Mouse (Mus musculus): ENCODE measurements around the gene Lpp.

Gene Lpp

DNA sequence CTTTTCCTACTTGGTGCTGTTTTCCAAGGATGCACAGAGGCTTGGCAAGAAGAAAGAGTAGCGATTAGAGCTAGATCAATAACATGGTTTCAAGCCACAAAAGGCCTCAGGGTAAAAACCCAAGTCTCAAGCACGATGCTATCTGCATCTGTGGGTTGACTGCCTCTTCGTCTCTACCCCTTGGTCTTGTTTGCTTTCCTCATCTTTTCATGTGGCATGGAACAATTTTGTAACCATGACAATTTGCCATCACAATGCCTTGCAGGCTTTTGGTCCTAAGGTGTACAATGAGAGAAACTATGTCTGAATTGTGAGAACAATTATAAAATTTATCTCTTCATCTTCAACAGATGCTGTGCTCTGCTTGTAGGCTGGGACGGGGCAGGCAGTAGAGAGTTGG lies 145.7 kb downstream of the Lpp start:
- in situ Hi-C loops (cut with MboI, MseI), result no loop called here

DNA sequence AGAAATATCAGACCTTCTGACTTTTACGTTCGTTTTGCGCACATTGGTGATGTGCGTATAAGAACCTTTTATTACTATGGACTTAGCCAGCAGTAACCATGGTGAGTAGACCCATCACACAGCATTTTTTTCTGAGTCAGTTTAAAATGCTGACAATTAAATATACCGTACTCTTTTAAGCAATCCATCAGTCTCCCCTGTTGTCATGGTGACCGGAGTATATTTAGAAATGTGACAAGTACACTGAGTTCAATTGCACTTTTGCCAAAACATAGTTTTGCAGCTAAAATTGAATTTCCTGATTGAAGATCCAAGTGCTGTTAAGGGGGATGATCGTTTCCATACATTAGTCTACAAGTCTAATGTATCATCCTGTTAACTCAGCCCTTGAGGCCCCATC lies 149.6 kb downstream of the Lpp start:
- in situ Hi-C loops (cut with MboI, MseI), result no loop called here

DNA sequence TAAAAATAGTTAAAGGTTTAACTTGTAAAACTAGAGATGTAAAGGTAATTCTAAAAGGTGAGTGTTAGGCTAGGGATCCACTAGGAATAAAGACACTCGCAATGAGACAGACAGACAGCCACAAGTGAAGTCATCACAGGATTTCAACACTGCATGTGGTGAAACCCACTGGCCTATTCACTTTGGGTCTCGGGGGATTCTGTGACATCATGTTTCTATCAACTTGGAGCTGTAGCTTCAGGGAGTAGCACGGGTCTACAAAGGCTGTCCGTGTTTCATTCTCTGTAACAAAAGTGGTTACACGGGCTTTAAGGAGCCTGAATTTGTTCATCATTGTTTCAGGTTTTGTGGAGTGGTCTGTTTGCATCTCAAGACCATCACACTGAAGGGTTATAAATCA lies 152.1 kb downstream of the Lpp start:
- in situ Hi-C loops (cut with MboI, MseI), result no loop called here

DNA sequence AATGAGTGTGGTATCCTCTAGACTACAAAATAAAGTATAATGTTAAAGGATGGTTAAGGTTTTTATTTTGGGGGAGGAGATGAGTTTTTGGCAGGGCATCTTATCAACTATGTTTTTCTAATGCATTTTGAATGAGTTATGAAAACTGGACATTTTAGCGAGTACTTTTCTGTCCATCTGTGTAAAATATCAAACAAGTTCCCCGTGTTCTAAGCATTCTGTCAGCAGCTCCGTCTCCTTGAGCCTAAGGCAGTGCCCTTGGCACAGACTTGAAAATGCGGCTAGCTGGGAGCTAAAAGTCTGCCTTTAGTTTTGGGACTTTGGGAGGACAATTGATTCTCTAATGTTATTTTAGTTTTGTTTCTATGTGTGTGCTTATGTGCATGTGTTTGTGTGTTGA lies 165.2 kb downstream of the Lpp start:
- in situ Hi-C loops (cut with MboI, MseI), result no loop called here

DNA sequence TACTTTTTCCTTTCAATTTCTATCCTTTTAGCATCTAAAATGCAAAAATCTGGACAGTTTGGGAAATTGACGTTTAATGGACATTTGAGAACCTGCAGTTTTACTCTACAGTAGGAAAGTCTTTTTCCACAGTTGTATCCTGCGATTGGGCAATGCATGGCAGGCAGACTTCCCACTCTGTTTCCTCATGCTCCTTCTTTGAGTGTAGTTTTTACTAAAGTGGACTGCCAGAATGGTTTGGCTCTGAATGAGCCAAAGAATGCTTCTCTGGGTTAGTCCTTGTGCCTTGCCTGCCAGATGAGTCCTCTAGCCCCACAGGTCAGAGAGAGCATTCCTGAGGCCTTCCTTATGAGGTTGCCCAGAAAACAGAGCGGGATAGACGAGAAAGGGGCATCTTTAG lies 166.5 kb downstream of the Lpp start:
- in situ Hi-C loops (cut with MboI, MseI), result no loop called here

DNA sequence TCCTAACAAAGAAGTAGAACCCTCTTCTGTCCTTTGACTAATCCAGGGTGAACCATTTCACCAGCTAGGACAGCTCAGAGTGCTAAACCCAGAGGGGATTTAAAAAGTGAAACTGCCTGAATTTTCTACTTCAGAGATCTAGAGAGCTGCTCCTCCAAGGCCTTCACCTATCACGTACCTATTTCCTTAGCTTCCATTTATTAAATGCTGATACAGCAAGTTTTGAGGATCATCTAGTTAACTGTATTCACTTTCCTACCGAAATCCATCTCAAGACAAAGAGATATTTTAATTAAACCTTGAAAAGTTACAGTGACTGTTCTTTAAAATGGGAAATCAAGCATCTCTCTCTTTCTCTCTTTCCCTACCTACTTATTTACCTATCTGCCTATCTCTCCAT lies 167.7 kb downstream of the Lpp start:
- in situ Hi-C loops (cut with MboI, MseI), result no loop called here

DNA sequence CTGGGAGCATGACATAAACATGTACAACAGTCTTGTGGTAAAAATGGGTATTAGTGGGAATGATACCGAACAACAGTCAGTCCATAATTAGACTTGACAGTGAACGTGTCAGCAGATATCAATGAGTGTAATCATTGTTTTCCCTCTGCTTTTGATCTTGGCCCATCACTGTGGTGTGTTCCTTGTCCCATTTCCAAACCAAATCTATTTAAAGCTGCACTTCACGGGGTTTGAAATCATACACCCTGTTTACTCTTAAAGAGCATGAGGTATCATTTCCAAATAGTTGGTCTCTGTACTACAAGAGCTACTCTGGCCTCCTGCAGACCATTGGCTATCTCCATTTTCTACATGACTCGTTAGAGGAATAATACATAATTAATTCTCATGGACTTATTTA lies 168.3 kb downstream of the Lpp start:
- in situ Hi-C loops (cut with MboI, MseI), result no loop called here

DNA sequence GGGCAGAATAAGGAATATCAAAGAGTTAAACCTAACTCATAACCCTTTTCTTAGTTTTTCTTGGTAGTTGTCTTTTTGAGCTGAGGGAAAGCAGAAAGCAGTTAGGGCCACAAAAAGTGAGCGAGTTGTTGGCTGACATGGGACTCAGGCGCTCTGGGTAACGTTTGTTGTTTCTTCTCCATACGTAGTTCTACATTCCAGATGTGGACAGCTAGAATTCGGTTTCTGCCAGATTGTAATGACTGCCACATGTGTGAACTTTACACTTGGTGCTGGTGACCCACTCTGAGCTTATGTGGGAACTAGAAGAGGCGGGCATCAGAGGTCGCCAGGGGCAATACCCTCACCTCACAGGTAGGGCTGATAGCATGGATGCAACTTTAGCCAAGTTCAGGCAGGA lies 172.0 kb downstream of the Lpp start:
- in situ Hi-C loops (cut with MboI, MseI), result no loop called here

DNA sequence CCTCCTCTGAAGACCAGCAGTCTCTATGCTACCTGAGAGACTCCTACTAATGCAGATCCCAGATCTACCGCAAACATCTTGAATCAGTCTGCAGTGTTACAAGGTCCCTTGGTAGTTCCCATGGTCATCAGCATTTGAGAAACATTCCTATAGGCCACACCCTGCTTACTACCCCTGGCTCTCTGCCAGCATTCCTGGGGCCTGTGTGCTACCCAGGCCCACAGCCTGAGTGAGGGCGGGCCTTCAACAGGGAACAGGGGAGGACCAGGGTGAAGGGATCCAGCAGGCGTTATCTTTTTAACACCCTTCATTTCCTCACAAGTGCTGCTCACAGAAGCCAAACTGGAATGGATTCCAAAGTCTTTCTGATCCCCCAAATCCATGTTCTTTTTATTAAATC lies 173.0 kb downstream of the Lpp start:
- in situ Hi-C loops (cut with MboI, MseI), result no loop called here

DNA sequence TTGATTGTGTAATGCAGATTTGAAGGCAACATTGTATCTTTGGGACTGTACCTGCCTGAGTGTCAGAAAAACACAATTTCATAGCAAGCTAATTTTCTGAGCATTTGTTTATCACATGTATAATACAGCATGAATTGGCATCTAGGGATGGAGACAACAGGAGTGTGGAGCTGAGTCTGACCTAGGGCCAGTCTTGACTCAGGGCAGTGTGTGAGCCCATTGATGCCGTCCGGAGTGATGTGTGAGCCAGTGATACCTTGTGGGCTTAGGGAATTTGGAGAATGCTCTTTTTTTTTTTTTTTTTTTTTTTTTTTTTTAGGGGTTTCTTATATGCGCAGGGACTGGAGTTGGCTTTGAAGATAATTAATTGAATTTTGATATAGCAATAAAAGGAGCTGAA lies 174.3 kb downstream of the Lpp start:
- in situ Hi-C loops (cut with MboI, MseI), result no loop called here

DNA sequence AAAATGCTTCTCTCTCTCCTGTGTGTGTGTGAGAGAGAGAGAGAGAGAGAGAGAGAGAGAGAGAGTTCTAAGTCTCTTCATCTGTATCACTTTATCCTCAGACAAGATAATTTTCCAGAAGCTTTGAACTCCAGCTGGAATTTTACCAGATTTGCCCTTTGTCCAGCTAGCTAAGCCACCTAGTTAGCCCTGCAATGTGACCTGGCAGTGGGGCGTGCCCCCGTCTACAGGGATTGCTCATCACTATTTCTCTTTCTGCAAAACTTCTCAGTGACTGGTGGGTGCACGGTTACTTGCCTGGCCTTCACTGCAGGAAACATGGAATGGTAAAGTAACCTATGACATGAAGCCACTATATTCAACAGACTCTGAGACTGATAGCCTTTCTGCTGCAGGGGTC lies 174.8 kb downstream of the Lpp start:
- in situ Hi-C loops (cut with MboI, MseI), result no loop called here

DNA sequence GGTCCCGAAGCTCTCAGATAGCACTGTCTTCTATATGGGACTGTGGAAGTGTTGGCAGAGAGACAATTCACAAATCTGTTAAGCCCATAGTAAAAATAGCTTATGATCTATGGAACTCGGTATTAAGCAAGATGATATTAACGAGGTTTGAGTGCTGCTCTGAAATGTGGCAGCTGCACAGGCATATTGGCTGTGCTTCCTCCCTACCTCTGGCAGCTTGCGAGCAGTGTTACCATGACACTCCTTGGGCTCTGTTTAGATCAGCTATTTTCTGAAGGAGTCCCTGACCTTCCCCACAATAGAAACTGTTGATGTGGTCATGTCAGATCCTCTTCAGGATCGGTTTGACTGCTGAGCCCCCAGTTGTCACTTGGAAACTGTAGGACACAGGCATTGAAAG lies 176.4 kb downstream of the Lpp start:
- in situ Hi-C loops (cut with MboI, MseI), result loop anchor here (10.0 kb wide), 1 partner anchor 1615 kb away; the partner anchor contains the start of gene Hrg

DNA sequence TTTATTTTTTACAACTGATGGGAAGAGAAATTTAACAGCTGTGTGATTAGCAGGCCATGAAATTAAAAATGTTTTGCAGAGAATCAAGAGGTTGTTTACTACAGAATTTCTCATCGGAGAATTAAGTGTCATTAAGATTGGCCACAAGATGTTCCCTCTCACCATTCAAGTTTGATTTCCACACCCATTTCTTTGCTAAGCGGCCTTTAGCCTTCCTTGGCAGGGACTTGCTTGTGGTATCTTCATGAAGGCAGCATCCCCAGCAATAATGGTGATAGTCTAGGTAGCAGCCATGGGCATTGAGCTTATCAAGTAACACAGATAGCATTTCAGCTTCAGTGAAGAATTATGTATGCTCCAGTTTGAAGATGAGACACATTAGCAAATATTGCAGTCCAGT lies 183.7 kb downstream of the Lpp start:
- in situ Hi-C loops (cut with MboI, MseI), result loop anchor here (10.0 kb wide), 1 partner anchor 1622 kb away; the partner anchor contains the start of gene Hrg

DNA sequence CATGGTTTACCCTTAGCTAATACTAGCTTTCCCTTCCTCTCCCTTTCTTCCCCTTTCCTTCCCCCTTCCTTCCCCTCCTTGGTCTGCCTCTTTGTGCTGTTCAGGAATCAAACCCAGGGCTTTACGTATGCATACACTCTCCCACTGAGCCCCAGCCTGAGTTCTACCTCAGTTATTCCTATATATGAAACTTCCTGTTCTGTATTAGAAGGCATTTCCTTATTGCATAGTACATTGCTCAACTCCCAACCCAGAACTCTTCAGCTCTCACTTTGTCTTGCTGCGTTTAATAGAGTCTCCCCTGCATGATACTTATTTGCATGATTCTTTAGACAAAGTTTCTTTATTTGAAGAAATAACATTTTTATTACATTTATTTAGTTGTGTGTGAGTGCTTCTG lies 184.5 kb downstream of the Lpp start:
- in situ Hi-C loops (cut with MboI, MseI), result loop anchor here (10.0 kb wide), 1 partner anchor 1623 kb away; the partner anchor contains the start of gene Hrg

DNA sequence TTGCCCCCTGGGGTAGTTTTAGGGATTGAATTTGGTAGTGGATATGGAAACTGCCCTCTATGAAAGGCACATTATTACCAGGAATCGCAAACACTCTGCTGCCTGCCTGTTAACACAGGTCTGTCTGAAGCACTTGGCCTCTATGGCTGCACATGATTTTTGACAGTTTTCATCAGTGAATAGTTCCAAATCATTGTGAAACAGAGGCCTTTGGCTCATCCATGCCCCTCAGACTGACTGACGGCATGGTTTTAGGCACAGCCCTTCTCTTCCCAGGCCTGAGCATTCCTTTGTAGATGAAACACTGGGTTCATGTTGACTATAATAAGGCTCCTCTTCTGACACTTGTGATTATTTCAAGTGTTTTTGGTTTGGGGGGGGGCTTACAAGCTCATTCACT lies 189.5 kb downstream of the Lpp start:
- in situ Hi-C loops (cut with MboI, MseI), result no loop called here

DNA sequence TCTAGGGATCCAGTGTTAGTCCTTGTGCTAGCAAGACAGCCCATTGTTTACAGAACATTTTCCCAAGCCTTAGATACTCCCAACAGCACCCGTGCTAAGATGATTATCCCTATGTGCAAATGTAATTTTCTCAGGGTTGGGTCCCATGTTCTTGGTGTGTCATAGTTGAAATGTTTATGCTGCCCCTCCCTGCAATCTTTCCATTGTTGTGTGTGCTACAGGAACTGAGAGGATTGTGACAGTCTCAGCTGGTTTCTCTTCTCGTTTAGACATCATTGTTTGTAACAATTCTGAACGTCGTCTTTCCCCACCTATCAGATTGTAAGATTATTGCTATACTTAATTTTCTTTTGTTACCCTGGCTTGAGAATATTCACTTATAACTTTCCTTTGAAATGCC lies 200.2 kb downstream of the Lpp start:
- in situ Hi-C loops (cut with MboI, MseI), result no loop called here

DNA sequence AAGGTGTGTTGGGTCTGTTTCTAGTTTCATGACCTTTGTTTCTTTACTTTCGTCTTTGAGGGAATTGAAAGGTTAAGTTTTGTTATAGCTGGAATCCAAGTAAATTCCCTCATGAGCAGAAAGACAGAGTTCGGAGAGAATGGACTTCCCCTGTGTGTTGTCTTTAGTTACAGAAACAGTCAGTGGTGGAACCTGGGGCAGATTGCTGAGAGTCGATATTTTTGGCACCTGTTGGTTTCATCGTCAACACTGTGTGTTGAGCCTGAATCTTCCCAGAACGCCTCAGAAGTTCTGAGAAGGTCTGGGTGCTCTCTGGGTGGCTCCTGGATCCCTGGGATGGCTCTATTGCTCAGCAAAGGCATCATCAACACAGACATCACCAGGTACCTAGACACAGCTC lies 201.2 kb downstream of the Lpp start:
- in situ Hi-C loops (cut with MboI, MseI), result no loop called here

DNA sequence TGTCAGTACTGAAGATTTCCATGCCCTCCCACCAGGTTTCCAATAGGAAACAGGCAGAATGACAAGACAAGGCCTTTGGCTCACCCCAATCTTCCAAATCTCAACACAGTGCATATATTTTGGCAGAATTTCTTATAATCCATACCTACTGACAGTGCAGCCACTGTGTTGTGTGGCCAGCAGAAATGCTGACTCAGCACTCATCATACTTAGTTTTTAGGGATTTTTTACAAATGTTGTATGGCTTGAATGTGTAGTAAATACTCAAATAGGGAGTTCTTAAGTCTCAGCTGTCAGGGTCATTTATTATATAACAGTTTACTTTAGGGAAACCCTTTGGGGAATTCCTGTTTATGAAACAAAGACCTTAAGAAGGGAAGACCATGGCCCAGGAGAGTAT lies 202.2 kb downstream of the Lpp start:
- in situ Hi-C loops (cut with MboI, MseI), result no loop called here

DNA sequence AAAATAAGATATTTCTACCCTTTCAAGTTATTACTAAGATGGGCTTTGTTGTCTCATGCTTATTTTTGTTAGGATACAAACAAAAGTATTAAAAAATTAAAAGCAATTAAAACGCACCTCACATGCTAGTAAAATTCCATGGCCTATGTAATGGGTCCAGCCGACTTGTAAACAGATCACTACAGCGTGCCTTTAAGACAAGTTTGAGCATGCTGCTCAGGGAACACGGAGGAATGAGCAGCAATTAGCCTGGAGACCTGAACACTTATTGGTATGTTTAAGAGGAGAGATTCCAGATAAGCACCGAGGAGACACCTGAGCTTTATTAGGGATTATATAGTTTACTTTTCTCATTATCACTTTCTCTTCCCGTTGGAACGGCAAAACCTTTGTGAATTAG lies 205.3 kb downstream of the Lpp start:
- in situ Hi-C loops (cut with MboI, MseI), result no loop called here

DNA sequence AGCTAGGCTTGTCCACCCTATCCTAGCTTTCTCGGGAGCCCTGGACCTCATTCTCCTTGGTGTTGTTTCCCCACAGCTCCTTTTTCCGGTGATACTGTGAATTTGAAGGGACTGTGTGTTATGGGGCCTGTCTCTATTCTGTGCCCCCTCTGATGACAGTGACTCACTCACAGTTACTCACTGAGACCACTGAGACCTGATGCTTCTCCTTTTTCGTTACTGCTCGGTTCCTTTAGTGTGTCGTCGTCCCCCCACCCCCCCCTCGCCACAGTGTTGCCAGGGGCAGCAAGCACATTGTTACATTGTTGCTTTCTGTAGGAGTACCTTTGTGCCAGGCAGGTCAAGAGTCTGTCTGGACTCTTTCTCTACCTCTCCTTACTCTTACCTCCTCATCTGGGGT lies 206.5 kb downstream of the Lpp start:
- in situ Hi-C loops (cut with MboI, MseI), result no loop called here

DNA sequence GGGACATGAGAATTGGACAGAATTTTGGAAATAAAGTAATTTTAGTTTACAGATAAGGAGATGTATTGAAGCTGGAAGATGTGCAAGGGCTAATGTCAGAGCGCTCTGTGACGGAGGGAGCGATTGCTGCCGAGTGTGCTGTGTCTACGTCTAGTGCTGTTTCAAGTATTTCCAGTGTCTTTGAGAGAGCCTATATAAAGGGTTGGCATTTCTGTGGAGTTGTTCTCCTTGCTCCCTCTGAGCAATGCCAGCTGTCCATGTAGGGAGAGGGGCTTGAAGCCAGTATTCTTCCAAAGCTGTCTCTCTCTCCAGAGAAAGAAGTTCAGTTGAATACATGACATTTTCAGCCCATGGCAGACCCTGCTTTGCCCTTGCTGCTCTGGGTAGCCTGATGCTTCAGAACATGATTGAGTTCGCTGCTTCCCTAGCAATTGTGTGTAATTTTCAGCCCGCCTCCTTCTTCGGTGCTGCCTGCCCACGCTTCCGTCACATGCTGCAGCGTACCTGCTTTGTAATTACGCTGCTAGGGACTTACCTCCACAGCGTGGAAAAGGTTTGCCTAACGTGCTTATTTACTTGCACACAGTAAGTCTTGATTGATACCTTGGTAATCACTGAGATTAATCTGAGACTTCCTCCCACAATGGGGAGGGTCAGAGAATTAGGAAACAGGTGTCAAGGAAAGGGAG lies 207.1 kb downstream of the Lpp start:
- in situ Hi-C loops (cut with MboI, MseI), result no loop called here

DNA sequence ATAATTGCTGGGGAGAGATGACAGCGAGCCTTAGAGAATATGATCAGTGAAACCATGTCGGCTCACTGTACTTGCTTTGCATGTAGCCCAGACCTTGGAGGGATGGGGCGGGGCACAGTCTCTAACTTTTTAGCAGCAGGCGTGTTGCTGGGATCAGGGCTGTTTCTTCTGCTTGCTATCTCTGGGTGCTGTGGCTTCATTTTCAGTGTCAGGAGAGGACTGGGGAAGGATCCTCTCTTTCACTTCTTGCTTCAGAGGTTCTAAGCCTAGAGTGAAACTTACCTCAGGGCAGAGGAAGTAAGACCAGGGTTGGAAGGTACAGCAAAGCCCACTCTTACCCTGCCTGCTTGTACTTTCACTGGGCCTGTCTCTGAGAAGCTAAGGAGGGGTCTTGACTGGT lies 210.0 kb downstream of the Lpp start:
- in situ Hi-C loops (cut with MboI, MseI), result no loop called here

DNA sequence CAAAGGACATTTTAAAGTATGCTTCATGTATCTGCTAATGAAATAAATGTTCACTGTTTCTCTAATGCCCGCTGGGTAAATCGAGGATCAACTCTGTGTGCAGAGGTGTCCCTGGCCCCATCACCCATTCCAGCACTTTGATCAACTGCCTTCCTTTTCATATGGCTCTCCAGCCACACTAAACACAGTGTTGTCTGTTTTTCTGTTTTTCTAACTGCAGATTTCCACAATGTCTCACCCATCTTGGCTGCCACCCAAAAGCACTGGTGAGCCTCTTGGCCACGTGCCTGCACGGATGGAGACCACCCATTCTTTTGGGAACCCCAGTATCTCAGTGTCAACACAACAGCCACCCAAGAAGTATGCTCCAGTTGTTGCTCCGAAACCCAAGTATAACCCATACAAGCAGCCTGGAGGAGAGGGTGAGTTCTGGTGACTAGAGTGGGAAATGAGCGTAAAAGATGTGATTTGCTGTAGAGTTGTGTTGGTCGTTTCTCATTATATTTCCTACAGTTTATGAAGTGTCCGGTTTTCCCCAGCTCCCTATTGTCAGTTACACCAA lies 214.7 kb downstream of the Lpp start:
- in situ Hi-C loops (cut with MboI, MseI), result no loop called here

DNA sequence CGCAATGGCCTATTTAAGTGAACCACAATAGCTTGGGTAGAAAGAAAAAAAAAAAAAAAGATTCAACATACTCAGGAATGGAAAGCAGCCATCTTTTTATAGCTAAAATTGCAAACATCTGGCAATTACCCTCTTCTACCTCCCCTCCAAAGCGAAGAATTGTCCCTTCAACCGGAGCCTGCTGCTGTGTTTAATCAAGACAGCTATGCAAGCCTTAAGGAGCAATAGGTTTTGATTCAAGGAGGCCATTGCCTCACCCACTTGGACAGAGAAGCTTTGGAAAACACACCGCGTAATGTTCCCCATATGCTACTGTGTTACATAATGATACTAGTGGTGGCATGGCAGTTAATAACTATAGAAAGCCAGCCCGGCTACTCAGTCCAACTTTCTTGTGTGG lies 226.2 kb downstream of the Lpp start:
- in situ Hi-C loops (cut with MboI, MseI), result no loop called here

Measured in T-helper 1 cell (primary cell).